Mouse (Mus musculus): ENCODE measurements around the gene Chn2. TPM values are rescaled to one million over a fixed set of nuclear protein-coding genes. Genes with fewer than 3 reads are reported as not detected.

Chn2 gene
- 5.7 TPM for polyA plus RNA-seq (2017; shearing (Covaris generic))

GRCm38 (mm10) chr6:54039357-54039804, at the start of gene Chn2:
Gene Chn2 (plus strand): TSS chr6:54039554.

DNA sequence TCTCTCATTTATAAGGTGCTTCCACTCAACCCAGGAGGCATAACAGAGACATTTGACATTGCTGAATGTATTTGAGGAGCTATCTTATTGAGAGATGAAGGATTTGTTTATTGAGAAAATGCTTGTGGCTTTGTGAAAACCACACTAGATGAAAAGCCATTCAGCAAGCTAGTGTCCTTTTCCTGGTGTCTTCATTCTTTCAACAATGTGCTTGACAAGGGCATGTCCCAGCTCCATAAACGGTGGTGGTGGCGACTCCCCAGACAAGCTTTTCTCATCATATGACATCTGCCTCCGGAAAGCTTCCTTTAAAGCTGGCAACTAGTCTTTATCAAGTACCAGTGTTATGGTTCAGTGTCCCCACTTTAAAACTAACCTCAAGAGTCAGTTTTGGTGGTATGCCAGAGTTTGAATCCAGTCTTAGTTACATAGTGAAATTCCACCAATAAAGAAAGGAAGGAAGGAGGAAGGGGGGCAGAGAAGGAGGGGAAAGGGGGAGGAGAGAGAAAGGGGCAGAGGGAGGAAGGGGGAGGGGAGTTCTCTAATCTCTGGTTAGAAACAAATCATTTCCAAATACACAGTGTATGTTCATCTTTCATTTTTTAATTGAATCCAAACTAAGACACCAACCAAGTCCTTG, 286.0 kb downstream of the Chn2 start, which contains the start of gene Prr15:
Prr15 (plus strand) TSS at position 590 of the 640 bp plus-strand sequence.

Other genes starting within 250 kb of the Chn2 start
- gene Tril, start 218.7 kb upstream of the Chn2 start, polyA plus RNA-seq (2017; shearing (Covaris generic)), result not detected
- gene Cpvl, start 60.9 kb upstream of the Chn2 start, polyA plus RNA-seq (2017; shearing (Covaris generic)), result not detected

Data from CD4-positive, CD25-positive, alpha-beta regulatory T cell, adult 9 weeks (primary cell).